Mouse (Mus musculus): ENCODE measurements around the gene Tas2r143. TPM values are rescaled to one million over a fixed set of nuclear protein-coding genes. Genes with fewer than 3 reads are reported as not detected.

Tas2r143 gene
- total RNA-seq, 4 experiments from 2014 or later = not detected

GRCm38 (mm10) chr6:42397041-42397657, 2.9 kb upstream of the Tas2r143 start:
- no peak for DNase-seq (ENCODE audit: low spot score)

- DNase-seq (ENCODE audit: low spot score) = no peak
These were observed 1.8 kb upstream of the Tas2r143 start for GRCm38 (mm10) chr6:42398285-42398684.

GRCm38 (mm10) chr6:42398998-42399397, 1.0 kb upstream of the Tas2r143 start:
- no peak for DNase-seq (ENCODE audit: low spot score)

GRCm38 (mm10) chr6:42405134-42405533, 5.1 kb downstream of the Tas2r143 start, which contains the start of gene Tas2r135:
Gene Tas2r135 (plus strand): TSS chr6:42405434.
- DNase-seq (ENCODE audit: low spot score) = no peak

GRCm38 (mm10) chr6:42419443-42419842, 19.4 kb downstream of the Tas2r143 start:
- DNase-seq (ENCODE audit: low spot score) = no peak

GRCm38 (mm10) chr6:42421439-42421838, 21.4 kb downstream of the Tas2r143 start:
- DNase-seq (ENCODE audit: low spot score) = no peak

GRCm38 (mm10) chr6:42424472-42424871, 24.4 kb downstream of the Tas2r143 start:
- DNase-seq (ENCODE audit: low spot score) = no peak

- DNase-seq (ENCODE audit: low spot score) = no peak
These were observed 26.3 kb downstream of the Tas2r143 start for GRCm38 (mm10) chr6:42426337-42426736.

GRCm38 (mm10) chr6:42433554-42433953, 33.5 kb downstream of the Tas2r143 start:
- no peak for DNase-seq (ENCODE audit: low spot score)

- no peak for DNase-seq (ENCODE audit: low spot score)
These were observed 34.4 kb downstream of the Tas2r143 start, which contains the start of gene Tas2r126 for GRCm38 (mm10) chr6:42434446-42434845. Gene Tas2r126 (plus strand): TSS chr6:42434535.

- DNase-seq (ENCODE audit: low spot score) = no peak
These were observed 35.5 kb downstream of the Tas2r143 start for GRCm38 (mm10) chr6:42435490-42435889.

- DNase-seq (ENCODE audit: low spot score) = no peak
These were observed 41.4 kb downstream of the Tas2r143 start for GRCm38 (mm10) chr6:42441395-42441794.

GRCm38 (mm10) chr6:42444491-42444890, 44.5 kb downstream of the Tas2r143 start:
- no peak for DNase-seq (ENCODE audit: low spot score)

- DNase-seq (ENCODE audit: low spot score) = no peak
These were observed 47.3 kb downstream of the Tas2r143 start for GRCm38 (mm10) chr6:42447381-42447780.

Other genes starting within 250 kb of the Tas2r143 start
- gene Tas2r144, start 184.9 kb upstream of the Tas2r143 start, total RNA-seq (2022) = not detected
- gene Gstk1, start 154.3 kb upstream of the Tas2r143 start, total RNA-seq (2022) = 100 to 1,000 TPM; 139 to 181 (median 156) TPM
- under 1 TPM in 2 of 4 experiments, not detected in 2; 0.30 to 0.62 TPM for gene Tmem139, start 138.3 kb upstream of the Tas2r143 start, total RNA-seq (2022)
- gene Casp2, start 135.3 kb upstream of the Tas2r143 start, total RNA-seq (2022) = 1 to 10 TPM; 6.3 to 9.6 (median 7.5) TPM
- gene Clcn1, start 113.6 kb upstream of the Tas2r143 start, total RNA-seq (2022) = 10 to 100 TPM in 1 of 4 experiments, 1 to 10 TPM in 3; 4.6 to 10.8 (median 7.5) TPM
- under 1 TPM; 0.44 to 0.82 (median 0.51) TPM for gene Fam131b, start 75.6 kb upstream of the Tas2r143 start, total RNA-seq (2022)
- gene Zyx, start 50.6 kb upstream of the Tas2r143 start, total RNA-seq (2022) = 10 to 100 TPM; 39.3 to 47.4 (median 44.6) TPM
- gene Epha1, start 27.0 kb upstream of the Tas2r143 start, total RNA-seq (2022) = under 1 TPM; 0.19 to 0.37 (median 0.27) TPM
- gene Tas2r135, start 5.2 kb downstream of the Tas2r143 start, total RNA-seq (2022) = under 1 TPM in 1 of 4 experiments, not detected in 3; 0.25 TPM
- not detected for gene Tas2r126, start 34.3 kb downstream of the Tas2r143 start, total RNA-seq (2022)
- not detected for gene Olfr458, start 65.0 kb downstream of the Tas2r143 start, total RNA-seq (2022)
- gene Olfr457, start 76.1 kb downstream of the Tas2r143 start, total RNA-seq (2022) = not detected
- gene Olfr456, start 87.0 kb downstream of the Tas2r143 start, total RNA-seq (2022) = not detected
- gene Olfr455, start 147.3 kb downstream of the Tas2r143 start, total RNA-seq (2022) = not detected
- gene Tcaf3, start 197.5 kb downstream of the Tas2r143 start, total RNA-seq (2022) = not detected
- 1 to 10 TPM; 3.1 to 4.0 (median 3.4) TPM for gene Tcaf2, start 245.0 kb downstream of the Tas2r143 start, total RNA-seq (2022)